Mouse (Mus musculus): Measurements from ENCODE around the gene Dhdh. TPM values are rescaled to one million over a fixed set of nuclear protein-coding genes. Genes with fewer than 3 reads are reported as not detected.
A peak's percentile ranks its signal among the peaks of the same experiment; 100 is the strongest.
"Not testable (repeated sequence)": the region's sequence is repeated elsewhere in the genome, so short reads cannot be mapped to it uniquely, and the experiment has no call there.

The Dhdh gene
- polyA plus RNA-seq, 1 experiment from 2014 or later: 2.2 TPM

DNA sequence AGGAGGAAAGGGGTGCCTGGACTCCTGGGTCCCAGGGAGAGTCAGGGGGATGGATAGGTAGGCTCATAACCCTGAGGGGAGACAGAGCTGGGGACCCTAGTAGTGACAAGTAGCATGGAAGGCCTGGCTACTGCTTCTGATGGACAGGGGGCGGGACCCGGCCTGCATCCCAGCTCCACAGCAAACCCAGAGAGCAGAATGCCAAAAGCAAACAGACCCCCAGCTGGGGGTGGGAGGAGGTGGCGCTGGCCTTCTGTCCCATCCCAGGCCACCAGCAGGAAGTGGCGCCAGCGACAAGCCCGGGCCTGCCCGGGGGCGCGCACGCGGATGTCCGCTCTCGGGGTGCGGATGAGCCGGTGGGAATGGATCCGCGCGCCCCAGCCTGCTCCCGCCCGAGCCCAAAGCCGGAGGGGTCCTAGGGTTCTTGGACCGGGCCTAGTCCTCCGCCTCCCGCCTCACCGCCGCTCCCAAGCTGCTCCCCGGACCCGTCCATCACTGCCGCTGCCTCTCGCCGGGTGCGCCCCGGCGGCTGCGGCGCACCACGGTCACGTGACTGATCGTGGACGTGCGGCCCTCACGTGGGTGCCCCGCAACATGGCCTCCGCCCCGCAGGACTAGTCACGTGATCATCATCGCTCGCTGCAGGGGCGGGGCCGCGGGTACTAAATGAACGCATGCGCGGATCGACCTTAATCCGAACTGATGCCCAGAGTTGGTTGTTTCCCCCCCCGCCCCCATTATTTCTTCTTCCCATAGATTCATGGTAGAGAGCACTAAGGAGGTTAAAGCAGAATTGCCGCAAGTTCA lies 22.1 kb downstream of the Dhdh start, which contains the start of gene Bax:
Bax (minus strand) TSS at position 616 of the 807 bp plus-strand sequence.
- Histone ChIP-seq H3K27ac (ENCODE audit: low read length) (peak within 1 kb of the TSS; percentile 52), H3K27me3 (replicated peaks; ENCODE audit: control insufficient read depth, insufficient read depth, low read length) (no peaks in the 10 kb centered on the region), H3K9ac (ENCODE audit: low read depth, low read length) (peak within 1 kb of the TSS; percentile 88), H3K36me3 (ENCODE audit: control insufficient read depth, insufficient read depth, low read length) (no peaks in the 10 kb centered on the region; the same call in 1 of the 2 replicates), H3K4me3 (ENCODE audit: low read length) (peak within 1 kb of the TSS; percentile 85), H3K4me1 (ENCODE audit: control insufficient read depth, insufficient read depth, low read length) (peaks cover 21% of the 10 kb centered on the region), H3K9me3 (ENCODE audit: control insufficient read depth, low read length) (no peaks in the 10 kb centered on the region), H3K4me2 (ENCODE audit: low read depth, low read length) (peak within 1 kb of the TSS; percentile 64)
- WGBS: under 1% methylated on average over 58 of the region's 58 CpGs
- peak; percentile 77 for ATAC-seq

DNA sequence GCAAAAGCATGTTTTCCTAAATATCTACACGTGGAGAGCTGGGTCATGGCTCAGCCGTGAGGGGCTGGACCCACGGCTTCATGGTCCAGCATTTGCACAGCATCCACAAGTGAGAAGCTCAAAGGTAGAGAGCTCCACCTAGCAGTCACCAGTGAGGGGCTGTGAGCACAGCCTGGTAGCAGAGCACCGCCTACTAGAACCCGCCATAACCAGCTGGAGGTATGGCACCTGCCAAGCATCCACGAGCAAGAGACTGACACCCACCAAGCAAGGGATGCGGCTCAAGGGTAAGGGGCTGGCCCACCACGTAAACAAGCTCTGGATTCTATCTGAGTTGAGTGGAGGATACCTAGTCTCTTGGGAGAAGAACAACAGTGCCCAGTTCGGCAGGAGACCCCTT lies 23.1 kb downstream of the Dhdh start:
- peaks cover 29% of the 10 kb centered on the region for H3K4me1 ChIP-seq (ENCODE audit: control insufficient read depth, insufficient read depth, low read length)
- no peaks in the 10 kb centered on the region; the same call in 1 of the 2 replicates for H3K36me3 ChIP-seq (ENCODE audit: control insufficient read depth, insufficient read depth, low read length)
- no peaks in the 10 kb centered on the region for H3K9me3 ChIP-seq (ENCODE audit: control insufficient read depth, low read length)
- no peak overlapping the region; the same call in 1 of the 2 replicates for H3K27ac ChIP-seq (ENCODE audit: low read length)
- peak overlapping the region; percentile 64 for H3K4me2 ChIP-seq (ENCODE audit: low read depth, low read length)
- peak overlapping the region; percentile 85 for H3K4me3 ChIP-seq (ENCODE audit: low read length)
- H3K27me3 ChIP-seq (replicated peaks; ENCODE audit: control insufficient read depth, insufficient read depth, low read length): no peaks in the 10 kb centered on the region
- no peak for ATAC-seq
- WGBS: 71% methylated on average over 9 of the region's 9 CpGs
- peak overlapping the region; percentile 88 for H3K9ac ChIP-seq (ENCODE audit: low read depth, low read length)

DNA sequence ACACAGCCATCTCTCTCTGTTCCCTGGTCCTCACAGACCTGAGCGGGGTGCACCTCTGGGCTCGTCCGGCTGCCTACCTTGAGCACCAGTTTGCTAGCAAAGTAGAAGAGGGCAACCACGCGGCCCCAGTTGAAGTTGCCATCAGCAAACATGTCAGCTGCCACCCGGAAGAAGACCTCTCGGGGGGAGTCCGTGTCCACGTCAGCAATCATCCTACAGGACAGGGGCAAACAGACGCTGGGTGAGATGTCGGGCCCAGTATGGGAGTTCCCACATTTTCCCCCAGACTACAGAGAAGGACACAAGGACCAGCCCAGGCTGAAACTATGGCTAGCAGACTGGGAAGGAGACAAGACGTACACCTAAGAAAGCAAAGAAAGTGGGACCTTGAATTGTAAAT lies 23.5 kb downstream of the Dhdh start:
- ATAC-seq: no peak
- H3K4me2 ChIP-seq (ENCODE audit: low read depth, low read length): peak overlapping the region; percentile 64; the same call in 1 of the 2 replicates
- H3K27ac ChIP-seq (ENCODE audit: low read length): no peak overlapping the region
- no peaks in the 10 kb centered on the region for H3K9me3 ChIP-seq (ENCODE audit: control insufficient read depth, low read length)
- no peaks in the 10 kb centered on the region for H3K27me3 ChIP-seq (replicated peaks; ENCODE audit: control insufficient read depth, insufficient read depth, low read length)
- H3K4me1 ChIP-seq (ENCODE audit: control insufficient read depth, insufficient read depth, low read length): peaks cover 33% of the 10 kb centered on the region
- no peak overlapping the region for H3K4me3 ChIP-seq (ENCODE audit: low read length)
- no peak overlapping the region for H3K9ac ChIP-seq (ENCODE audit: low read depth, low read length)
- H3K36me3 ChIP-seq (ENCODE audit: control insufficient read depth, insufficient read depth, low read length): no peaks in the 10 kb centered on the region; the same call in 1 of the 2 replicates
- 90% methylated on average over 12 of the region's 12 CpGs for WGBS

DNA sequence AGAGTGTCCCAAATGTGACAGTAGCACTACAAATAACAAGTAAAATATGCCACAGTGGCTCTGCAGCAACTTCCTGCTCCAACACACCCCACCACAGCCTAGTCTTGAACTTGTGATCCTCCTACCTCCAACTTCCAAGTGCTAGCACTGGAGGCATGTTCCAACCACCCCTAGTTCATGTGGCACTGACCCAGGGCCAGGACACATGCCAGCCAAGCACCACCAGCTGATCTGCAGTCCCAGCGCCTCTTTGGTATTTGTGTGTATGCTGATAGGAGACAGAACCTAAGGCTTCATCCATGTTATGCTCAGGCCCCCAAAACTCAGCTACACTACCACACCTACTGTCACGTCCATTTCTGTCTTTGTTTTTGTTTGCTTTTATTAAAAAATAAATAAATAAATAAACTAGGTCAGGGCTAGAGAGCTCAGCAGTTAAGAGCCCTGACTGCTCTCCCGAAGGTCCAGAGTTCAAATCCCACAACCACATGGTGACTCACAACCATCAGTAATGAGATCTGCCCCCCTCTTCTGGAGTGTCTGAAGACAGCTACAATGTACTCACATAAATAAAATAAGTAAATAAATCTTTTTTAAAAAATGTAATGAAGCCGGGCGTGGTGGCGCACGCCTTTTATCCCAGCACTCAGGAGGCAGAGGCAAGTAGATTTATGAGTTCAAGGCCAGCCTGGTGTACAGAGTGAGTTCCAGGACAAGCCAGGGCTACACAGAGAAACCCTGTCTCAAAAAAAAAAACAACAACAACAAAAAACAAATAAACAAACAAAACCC lies 24.4 kb downstream of the Dhdh start:
- 93% methylated on average over 7 of the region's 7 CpGs for WGBS
- Histone ChIP-seq H3K27me3 (replicated peaks; ENCODE audit: control insufficient read depth, insufficient read depth, low read length) (no peaks in the 10 kb centered on the region), H3K36me3 (ENCODE audit: control insufficient read depth, insufficient read depth, low read length) (no peaks in the 10 kb centered on the region; the same call in 1 of the 2 replicates), H3K4me1 (ENCODE audit: control insufficient read depth, insufficient read depth, low read length) (peaks cover 34% of the 10 kb centered on the region), H3K9me3 (ENCODE audit: control insufficient read depth, low read length) (no peaks in the 10 kb centered on the region), H3K9ac (ENCODE audit: low read depth, low read length) (no peak overlapping the region), H3K4me3 (ENCODE audit: low read length) (no peak overlapping the region), H3K4me2 (ENCODE audit: low read depth, low read length) (no peak overlapping the region), H3K27ac (ENCODE audit: low read length) (no peak overlapping the region)
- ATAC-seq: no peak

DNA sequence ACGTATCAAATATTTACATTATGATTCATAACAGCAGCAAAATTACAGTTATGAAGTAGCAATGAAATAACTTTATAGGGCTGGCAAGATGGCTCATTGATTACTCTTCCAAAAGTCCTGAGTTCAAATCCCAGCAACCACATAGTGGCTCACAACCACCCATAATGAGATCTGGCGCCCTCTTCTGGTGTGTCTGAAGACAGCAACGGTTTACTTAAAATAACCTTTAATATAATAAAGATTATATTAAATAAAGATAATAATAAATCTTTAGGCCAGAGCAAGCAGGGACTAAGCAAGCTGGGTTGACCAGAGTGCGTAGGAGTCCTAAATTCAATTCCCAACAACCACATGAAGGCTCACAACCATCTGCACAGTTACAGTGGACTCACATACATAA lies 25.7 kb downstream of the Dhdh start:
- H3K9ac ChIP-seq (ENCODE audit: low read depth, low read length); H3K4me2 ChIP-seq (ENCODE audit: low read depth, low read length); H3K9me3 ChIP-seq (ENCODE audit: control insufficient read depth, low read length); H3K36me3 ChIP-seq (ENCODE audit: control insufficient read depth, insufficient read depth, low read length); H3K27me3 ChIP-seq (replicated peaks; ENCODE audit: control insufficient read depth, insufficient read depth, low read length); ATAC-seq; H3K27ac ChIP-seq (ENCODE audit: low read length); H3K4me3 ChIP-seq (ENCODE audit: low read length): not testable (repeated sequence)
- 73% methylated on average over 4 of the region's 4 CpGs for WGBS
- peaks cover 37% of the 10 kb centered on the region for H3K4me1 ChIP-seq (ENCODE audit: control insufficient read depth, insufficient read depth, low read length)

DNA sequence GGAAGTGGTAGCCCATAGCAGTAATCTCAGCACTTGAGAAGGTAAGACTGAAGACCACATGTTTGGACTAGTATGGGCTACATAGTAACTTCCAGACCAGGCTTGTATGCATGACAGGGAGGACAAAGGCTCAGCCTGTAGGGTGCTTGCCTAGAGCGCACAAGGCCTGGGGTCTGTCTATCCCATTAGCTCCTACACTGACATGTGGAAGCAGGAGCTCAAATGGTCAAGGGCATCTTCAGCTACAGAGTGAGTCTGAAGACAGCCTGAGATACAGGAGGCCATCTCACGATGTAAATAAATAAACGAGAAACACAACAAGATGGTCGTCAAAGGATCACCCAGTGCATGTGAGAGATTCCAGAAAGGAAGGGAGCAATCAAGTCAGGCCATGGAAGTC lies 26.3 kb downstream of the Dhdh start:
- Histone ChIP-seq H3K36me3 (ENCODE audit: control insufficient read depth, insufficient read depth, low read length) (peaks cover 3% of the 10 kb centered on the region), H3K9me3 (ENCODE audit: control insufficient read depth, low read length) (no peaks in the 10 kb centered on the region), H3K27ac (ENCODE audit: low read length) (peak overlapping the region; percentile 17; the same call in 1 of the 2 replicates), H3K4me1 (ENCODE audit: control insufficient read depth, insufficient read depth, low read length) (peaks cover 39% of the 10 kb centered on the region), H3K27me3 (replicated peaks; ENCODE audit: control insufficient read depth, insufficient read depth, low read length) (no peaks in the 10 kb centered on the region), H3K9ac (ENCODE audit: low read depth, low read length) (no peak overlapping the region), H3K4me3 (ENCODE audit: low read length) (no peak overlapping the region), H3K4me2 (ENCODE audit: low read depth, low read length) (no peak overlapping the region)
- WGBS: 84% methylated on average over 4 of the region's 4 CpGs
- ATAC-seq: no peak

DNA sequence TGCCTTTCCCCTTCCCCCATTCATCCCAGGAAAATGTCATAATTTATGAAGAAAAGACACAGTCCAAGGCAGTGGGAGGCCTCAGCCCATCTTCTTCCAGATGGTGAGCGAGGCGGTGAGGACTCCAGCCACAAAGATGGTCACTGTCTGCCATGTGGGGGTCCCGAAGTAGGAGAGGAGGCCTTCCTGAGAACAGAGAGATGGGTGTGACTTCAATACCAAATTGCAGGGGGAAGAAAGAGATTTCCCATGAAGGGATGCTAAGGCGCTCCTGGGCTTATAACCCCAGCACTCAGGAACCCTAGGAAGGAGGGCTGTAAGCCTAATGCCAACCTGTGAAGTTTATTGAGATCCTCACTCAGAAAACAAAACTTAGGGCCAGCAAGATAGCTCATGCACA lies 26.8 kb downstream of the Dhdh start:
- no peaks in the 10 kb centered on the region for H3K27me3 ChIP-seq (replicated peaks; ENCODE audit: control insufficient read depth, insufficient read depth, low read length)
- ATAC-seq: no peak
- H3K9me3 ChIP-seq (ENCODE audit: control insufficient read depth, low read length): no peaks in the 10 kb centered on the region
- peaks cover 7% of the 10 kb centered on the region for H3K36me3 ChIP-seq (ENCODE audit: control insufficient read depth, insufficient read depth, low read length)
- H3K4me2 ChIP-seq (ENCODE audit: low read depth, low read length): no peak overlapping the region
- peaks cover 39% of the 10 kb centered on the region for H3K4me1 ChIP-seq (ENCODE audit: control insufficient read depth, insufficient read depth, low read length)
- H3K4me3 ChIP-seq (ENCODE audit: low read length): no peak overlapping the region
- 69% methylated on average over 4 of the region's 4 CpGs for WGBS
- H3K9ac ChIP-seq (ENCODE audit: low read depth, low read length): no peak overlapping the region
- H3K27ac ChIP-seq (ENCODE audit: low read length): peak overlapping the region; percentile 95

DNA sequence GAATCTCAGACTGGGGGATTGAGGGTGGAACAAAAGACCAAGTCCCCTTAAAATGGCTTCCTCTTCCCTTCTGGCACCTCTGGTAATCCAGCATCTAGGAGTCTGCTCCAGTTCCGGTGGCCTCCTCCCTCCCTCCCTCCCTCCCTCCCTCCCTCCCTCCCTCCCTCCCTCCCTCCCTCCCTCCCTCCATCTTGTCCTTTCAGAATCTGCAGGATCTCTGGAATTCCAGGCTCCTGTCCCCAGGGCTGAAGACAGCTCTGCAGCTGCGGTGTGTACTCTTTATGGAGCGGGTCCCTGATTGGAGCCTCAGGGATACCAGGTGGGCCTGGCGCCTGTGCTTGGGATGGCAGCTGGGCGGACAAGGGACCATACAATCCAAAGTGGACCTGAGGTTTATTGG lies 27.3 kb downstream of the Dhdh start:
- Histone ChIP-seq H3K4me2 (ENCODE audit: low read depth, low read length) (peak overlapping the region; percentile 54), H3K27me3 (replicated peaks; ENCODE audit: control insufficient read depth, insufficient read depth, low read length) (no peaks in the 10 kb centered on the region), H3K4me3 (ENCODE audit: low read length) (no peak overlapping the region), H3K36me3 (ENCODE audit: control insufficient read depth, insufficient read depth, low read length) (peaks cover 7% of the 10 kb centered on the region), H3K9me3 (ENCODE audit: control insufficient read depth, low read length) (no peaks in the 10 kb centered on the region), H3K4me1 (ENCODE audit: control insufficient read depth, insufficient read depth, low read length) (peaks cover 39% of the 10 kb centered on the region), H3K27ac (ENCODE audit: low read length) (peak overlapping the region; percentile 95), H3K9ac (ENCODE audit: low read depth, low read length) (peak overlapping the region; percentile 69)
- peak; percentile 1; the same call in 1 of the 2 replicates for ATAC-seq
- WGBS: 48% methylated on average over 5 of the region's 5 CpGs

DNA sequence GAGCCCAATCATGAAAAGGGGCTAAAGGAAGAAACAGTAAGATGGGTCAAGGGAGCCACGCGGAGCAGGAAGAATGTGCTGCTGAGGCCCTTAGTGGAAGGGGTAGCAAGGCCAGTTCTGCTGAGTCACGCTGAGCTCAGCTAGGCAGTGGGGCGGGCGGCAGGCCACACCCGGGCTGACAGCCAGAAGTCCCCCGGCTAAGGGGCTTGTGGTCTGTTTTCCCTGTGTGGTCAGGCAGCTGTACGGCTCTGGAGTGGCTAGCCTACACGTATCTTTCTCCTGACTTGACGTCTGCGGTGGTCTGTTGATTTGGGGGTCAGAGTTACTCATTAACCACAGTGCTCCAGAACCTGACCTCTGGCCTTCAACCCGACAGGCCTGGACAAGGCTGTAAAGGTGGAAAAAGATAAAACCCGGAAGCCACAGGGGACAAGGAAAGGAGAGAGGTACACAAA lies 27.7 kb downstream of the Dhdh start:
- ATAC-seq: peak; percentile 57
- Histone ChIP-seq H3K4me3 (ENCODE audit: low read length) (peak overlapping the region; percentile 47), H3K27me3 (replicated peaks; ENCODE audit: control insufficient read depth, insufficient read depth, low read length) (no peaks in the 10 kb centered on the region), H3K9me3 (ENCODE audit: control insufficient read depth, low read length) (no peaks in the 10 kb centered on the region), H3K9ac (ENCODE audit: low read depth, low read length) (peak overlapping the region; percentile 69), H3K27ac (ENCODE audit: low read length) (peak overlapping the region; percentile 95), H3K4me1 (ENCODE audit: control insufficient read depth, insufficient read depth, low read length) (peaks cover 37% of the 10 kb centered on the region), H3K4me2 (ENCODE audit: low read depth, low read length) (peak overlapping the region; percentile 54), H3K36me3 (ENCODE audit: control insufficient read depth, insufficient read depth, low read length) (peaks cover 7% of the 10 kb centered on the region)
- WGBS: 11% methylated on average over 13 of the region's 13 CpGs
